Mouse (Mus musculus) urinary bladder, postnatal 14 days (tissue): ENCODE results near the gene Cybb.
"Not testable (repeated sequence)": the region's sequence is repeated elsewhere in the genome, so short reads cannot be mapped to it uniquely, and the experiment has no call there.

Source experiments
- DNase-seq: peaks from one replicate; pipeline ENCODE4 v3.0.0; 2021; ENCODE audit warnings: low spot score

The Cybb gene

GRCm38 (mm10) chrX:9487671-9488070 lies at the start of gene Cybb:
Cybb (minus strand) TSS chrX:9487771.
- DNase-seq, result no peak

- DNase-seq, result no peak
Measured at GRCm38 (mm10) chrX:9536881-9537280, 49.3 kb upstream of the Cybb start.

GRCm38 (mm10) chrX:9519969-9520368 lies 32.4 kb upstream of the Cybb start:
- DNase-seq, result peak; percentile 55

GRCm38 (mm10) chrX:9517531-9517930 lies 30.0 kb upstream of the Cybb start:
- not testable (repeated sequence) for DNase-seq

GRCm38 (mm10) chrX:9475036-9475435 lies 12.5 kb downstream of the Cybb start:
- not testable (repeated sequence) for DNase-seq

- no peak for DNase-seq
Measured at GRCm38 (mm10) chrX:9474440-9474839, 13.1 kb downstream of the Cybb start.

- no peak for DNase-seq
Measured at GRCm38 (mm10) chrX:9473768-9474167, 13.8 kb downstream of the Cybb start.

GRCm38 (mm10) chrX:9470811-9471388 lies 16.7 kb downstream of the Cybb start:
- no peak for DNase-seq

GRCm38 (mm10) chrX:9469100-9469499 lies 18.5 kb downstream of the Cybb start:
- DNase-seq, result no peak

GRCm38 (mm10) chrX:9467020-9467419 lies 20.6 kb downstream of the Cybb start:
- no peak for DNase-seq

GRCm38 (mm10) chrX:9465890-9466289 lies 21.7 kb downstream of the Cybb start:
- no peak for DNase-seq

GRCm38 (mm10) chrX:9462671-9463070 lies 24.9 kb downstream of the Cybb start:
- DNase-seq, result no peak

GRCm38 (mm10) chrX:9461399-9461798 lies 26.2 kb downstream of the Cybb start:
- no peak for DNase-seq

GRCm38 (mm10) chrX:9460387-9460930 lies 27.1 kb downstream of the Cybb start:
- DNase-seq, result no peak

- no peak for DNase-seq
Measured at GRCm38 (mm10) chrX:9452375-9452774, 35.2 kb downstream of the Cybb start.

- DNase-seq, result no peak
Measured at GRCm38 (mm10) chrX:9447284-9447683, 40.3 kb downstream of the Cybb start.

- no peak for DNase-seq
Measured at GRCm38 (mm10) chrX:9441102-9441501, 46.5 kb downstream of the Cybb start.

GRCm38 (mm10) chrX:9440556-9440955 lies 47.0 kb downstream of the Cybb start:
- no peak for DNase-seq

- no peak for DNase-seq
Measured at GRCm38 (mm10) chrX:9439257-9439656, 48.3 kb downstream of the Cybb start.

GRCm38 (mm10) chrX:9413889-9414288 lies 73.7 kb downstream of the Cybb start:
- DNase-seq, result no peak
